Mouse (Mus musculus): ENCODE results near the gene Gm38655.

DNA sequence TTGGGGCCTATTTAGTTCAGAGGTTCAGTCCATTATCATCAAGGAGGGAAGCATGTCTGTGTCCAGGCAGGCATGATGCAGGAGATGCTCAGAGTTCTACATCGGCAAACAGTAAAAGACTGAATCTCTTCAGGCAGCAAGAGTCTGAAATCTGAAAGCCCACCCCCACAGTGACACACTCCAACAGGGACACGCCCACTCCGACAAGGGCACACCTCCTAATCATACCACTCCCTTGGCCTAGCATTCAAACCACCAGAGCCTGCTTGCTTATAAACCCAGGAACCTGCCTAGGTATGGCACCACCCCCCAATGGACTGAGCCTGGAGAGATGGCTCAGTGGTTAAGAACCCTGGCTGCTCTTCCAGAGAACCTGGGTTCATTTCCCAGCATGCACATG, 40.2 kb upstream of the Gm38655 start:
- no peak for TF ChIP-seq POLR2A (IDR thresholded peaks at IDR 0.05; ENCODE audit: borderline replicate concordance, insufficient read depth, low read length)
- no peak for TF ChIP-seq CTCF (IDR thresholded peaks at IDR 0.05; ENCODE audit: borderline replicate concordance, insufficient read depth, low read depth, low read length)

Data from cerebellum, adult 2 months (tissue).